Mouse (Mus musculus) myocyte (in vitro differentiated cells): ENCODE data around the gene Tex44.

Experiments used
- E2F4 ChIP-seq: IDR thresholded peaks from one replicate; pipeline ENCODE4 v1.6.1; 2011; ENCODE audit warnings: mild to moderate bottlenecking, control low read depth, moderate library complexity; ENCODE audit not compliant: insufficient read depth
- MAX ChIP-seq: IDR thresholded peaks from one replicate; pipeline ENCODE4 v1.6.1; 2011; ENCODE audit warnings: low read depth, mild to moderate bottlenecking, control low read depth
- MYOD1 ChIP-seq, 3 experiments: IDR thresholded peaks; one replicate each; pipeline ENCODE4 v1.6.1; 2011; ENCODE audit warnings: control low read depth in 2 of 3, low read depth in 2 of 3, mild to moderate bottlenecking in 2 of 3, moderate library complexity in 1 of 3; ENCODE audit not compliant: insufficient read length in 2 of 3, control insufficient read depth in 1 of 3
- MYOG ChIP-seq, 3 experiments: IDR thresholded peaks; one replicate each; pipeline ENCODE4 v1.6.1; 2011; ENCODE audit warnings: control low read depth in 2 of 3, low read depth in 2 of 3, mild to moderate bottlenecking in 2 of 3; ENCODE audit not compliant: insufficient read length in 2 of 3, control insufficient read depth in 1 of 3, insufficient read depth in 1 of 3
- POLR2A ChIP-seq: IDR thresholded peaks from one replicate; pipeline ENCODE4 v1.6.1; 2011; ENCODE audit warnings: low read depth, mild to moderate bottlenecking, control low read depth, moderate library complexity; ENCODE audit not compliant: insufficient read length
- POLR2AphosphoS2 ChIP-seq: IDR thresholded peaks from one replicate; pipeline ENCODE4 v1.6.1; 2011; ENCODE audit warnings: low read depth, control low read depth; ENCODE audit not compliant: insufficient read length
- SRF ChIP-seq: IDR thresholded peaks from one replicate; pipeline ENCODE4 v1.6.1; 2011; ENCODE audit warnings: low read depth; ENCODE audit not compliant: control insufficient read depth, insufficient read length
- TCF12 ChIP-seq: IDR thresholded peaks from one replicate; pipeline ENCODE4 v1.6.1; 2011; ENCODE audit warnings: mild to moderate bottlenecking, control low read depth; ENCODE audit not compliant: poor library complexity, insufficient read depth, severe bottlenecking

GRCm38 (mm10) chr1:86442832-86443231, 16.7 kb downstream of the Tex44 start:
- TF ChIP-seq POLR2A (no peak), MYOG (IDR thresholded peaks at IDR 0.05; ENCODE audit: control insufficient read depth in 1 of 3, insufficient read depth in 1 of 3, insufficient read length in 2 of 3, low read depth in 2 of 3) (peak in 1 of 3 experiments; percentile 60), E2F4 (no peak), MAX (no peak), TCF12 (no peak), POLR2AphosphoS2 (peak; percentile 54), SRF (no peak), MYOD1 (IDR thresholded peaks at IDR 0.05; ENCODE audit: control insufficient read depth in 1 of 3, insufficient read length in 2 of 3, low read depth in 2 of 3) (peak in 1 of 3 experiments; percentile 71)
